In genomic region chrX:133601195-133601594, GRCm38 (mm10) we compare ENCODE assay signal across 17 mouse cellular contexts.
"Had no signal": no experiment of that assay in that cellular context is flagged by ENCODE, and none has a peak within 500 bp of the region (broad histone marks: within the 10 kb centered on the region; RNA-seq: fewer than 3 reads in every experiment).

No protein-coding gene starts in this region.

- H3K4me3 ChIP-seq: midbrain, embryonic 10.5 days; midbrain, embryonic 12.5 days; midbrain, embryonic 15.5 days; neural tube, embryonic 13.5 days; neural tube, embryonic 15.5 days had no signal

- DNase-seq: lung, adult 18-20 months; lung, embryonic 14.5 days; lung, postnatal 10 days; lung, postnatal 4 days; retina, postnatal 1 day; right cerebral cortex, adult 18-20 months; right cerebral cortex, postnatal 25 days; right cerebral cortex, postnatal 4 days; spleen, adult 18-20 months; thymus, adult 2 months; thymus, postnatal 25 days; thymus, postnatal 4 days had no signal

- H3K27ac ChIP-seq: midbrain, embryonic 10.5 days; midbrain, embryonic 12.5 days; midbrain, embryonic 15.5 days; neural tube, embryonic 13.5 days; neural tube, embryonic 15.5 days had no signal

- H3K9ac ChIP-seq: lung, embryonic 14.5 days; midbrain, embryonic 12.5 days; midbrain, embryonic 15.5 days; neural tube, embryonic 13.5 days; neural tube, embryonic 15.5 days had no signal

- ATAC-seq: midbrain, embryonic 15.5 days had no signal

- H3K4me2 ChIP-seq: lung, embryonic 14.5 days; midbrain, embryonic 12.5 days; midbrain, embryonic 15.5 days; neural tube, embryonic 13.5 days; neural tube, embryonic 15.5 days had no signal

- H3K9me3 ChIP-seq: midbrain, embryonic 10.5 days; midbrain, embryonic 12.5 days; midbrain, embryonic 15.5 days; neural tube, embryonic 13.5 days; neural tube, embryonic 15.5 days had no signal

- H3K4me1 ChIP-seq: midbrain, embryonic 10.5 days; midbrain, embryonic 12.5 days; midbrain, embryonic 15.5 days; neural tube, embryonic 13.5 days; neural tube, embryonic 15.5 days had no signal

- H3K27me3 ChIP-seq: neural tube, embryonic 13.5 days; neural tube, embryonic 15.5 days had no signal

- H3K36me3 ChIP-seq: midbrain, embryonic 10.5 days; midbrain, embryonic 12.5 days; midbrain, embryonic 15.5 days; neural tube, embryonic 13.5 days; neural tube, embryonic 15.5 days had no signal
